Mouse (Mus musculus) forebrain, postnatal 0 days (tissue): ENCODE measurements around the gene Abhd6. TPM values are rescaled to one million over a fixed set of nuclear protein-coding genes. Genes with fewer than 3 reads are reported as not detected.

Source experiments
- ATAC-seq: fragments of 200-750 bp; cut with Nextera tagmentation; 2 replicates; pipeline ENCODE4 v1.8.0; 2017; ENCODE audit warnings: mild to moderate bottlenecking, moderate library complexity
- DNase-seq: peaks from one replicate; pipeline ENCODE4 v3.0.0-alpha.2; 2015
- H3K27ac ChIP-seq: fragments of 300-500 bp; sonication (generic); 2 replicates; pipeline ENCODE4 v1.5.1; 2014; ENCODE audit warnings: low read depth, mild to moderate bottlenecking, antibody characterized with exemption, low read length, moderate library complexity, mixed read lengths
- H3K27me3 ChIP-seq: fragments of 300-500 bp; sonication (generic); 2 replicates; pipeline ENCODE4 v1.6.1; 2014; ENCODE audit warnings: mild to moderate bottlenecking, low read length, mixed read lengths; ENCODE audit not compliant: insufficient read depth
- H3K36me3 ChIP-seq: fragments of 300-500 bp; sonication (generic); 2 replicates; pipeline ENCODE4 v1.6.1; 2014; ENCODE audit warnings: mild to moderate bottlenecking, moderate library complexity; ENCODE audit not compliant: insufficient read depth
- H3K4me1 ChIP-seq: fragments of 300-500 bp; sonication (generic); 2 replicates; pipeline ENCODE4 v1.6.1; 2014; ENCODE audit warnings: antibody characterized with exemption; ENCODE audit not compliant: insufficient read depth
- H3K4me2 ChIP-seq: fragments of 300-500 bp; sonication (generic); 2 replicates; pipeline ENCODE4 v1.6.1; 2014; ENCODE audit warnings: low read depth, mild to moderate bottlenecking, moderate library complexity
- H3K4me3 ChIP-seq: fragments of 300-500 bp; sonication (generic); 2 replicates; pipeline ENCODE4 v1.5.1; 2014; ENCODE audit warnings: low read depth, low read length, mixed read lengths
- H3K9ac ChIP-seq: fragments of 300-500 bp; sonication (generic); 2 replicates; pipeline ENCODE4 v1.6.1; 2014; ENCODE audit warnings: mild to moderate bottlenecking
- H3K9me3 ChIP-seq: fragments of 300-500 bp; sonication (generic); 2 replicates; pipeline ENCODE4 v1.6.1; 2016; ENCODE audit warnings: low read length
- CTCF ChIP-seq: sonication (generic); IDR thresholded peaks from 2 replicates; pipeline ENCODE4 v1.5.1; 2016; ENCODE audit warnings: antibody characterized with exemption, control low read depth, low read depth
- WGBS: fragments of 180-500 bp; shearing (Covaris S2); extraction: QIAGEN DNeasy Blood & Tissue Kit; methylation state at CpG from one replicate; pipeline ENCODE4 v1.1.7; 2014; 5-methylcytosine and 5-hydroxymethylcytosine counted together
- polyA plus RNA-seq: library from polyadenylated mRNA; unstranded; fragments of >200 nt; fragmentation: Nextera tagmentation; extraction: Ambion mirVana; gene quantifications from 2 replicates; pipeline ENCODE4 v1.2.1, GENCODE M21; 2015
- total RNA-seq: library from RNA; depleted of rRNA; stranded (reverse); fragments of >200 nt; gene quantifications from 2 replicates; pipeline ENCODE4 v1.2.3, GENCODE M21; 2014

The Abhd6 gene
- total and polyA plus RNA-seq, 2 experiments from 2014 or later = 8.0 to 36.2 TPM

DNA sequence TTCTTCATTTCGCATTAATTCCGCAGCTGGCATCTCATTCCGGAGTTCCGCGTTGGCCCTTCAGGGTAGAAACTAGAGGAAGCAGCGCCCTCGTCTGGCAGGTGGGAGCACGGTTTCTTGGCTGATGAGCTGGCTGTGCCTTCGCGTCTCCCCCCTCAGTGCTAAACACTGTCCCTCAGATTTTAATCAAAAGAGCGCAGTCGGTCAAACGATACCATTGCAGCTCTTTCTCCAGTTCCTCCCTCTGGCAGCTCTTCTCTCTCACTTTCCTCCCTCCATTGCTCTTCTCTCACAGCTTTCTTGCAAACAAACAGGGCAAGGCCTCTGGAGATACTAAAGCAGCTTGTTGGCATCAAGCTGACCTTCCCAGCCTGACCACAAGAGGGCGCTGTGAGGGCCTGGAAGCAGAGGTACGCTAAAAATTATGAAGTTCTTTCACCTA, 5.4 kb upstream of the Abhd6 start:
- ATAC-seq (peak; percentile 80), DNase-seq (peak; percentile 89)
- peak; percentile 77 for TF ChIP-seq CTCF
- Histone ChIP-seq H3K4me3 (0 out of 2 replicates have a peak overlapping the region, but pooled peaks have one; percentile 11), H3K36me3 (no peaks in the 10 kb centered on the region), H3K27me3 (no peaks in the 10 kb centered on the region), H3K9ac (no peak overlapping the region), H3K4me2 (peak overlapping the region; percentile 26; the same call in 1 of the 2 replicates), H3K9me3 (no peaks in the 10 kb centered on the region), H3K4me1 (0 out of 2 replicates have a peak, but pooled peaks cover 8% of the 10 kb centered on the region), H3K27ac (no peak overlapping the region)
- WGBS = 1% methylated on average over 15 of the region's 15 CpGs

DNA sequence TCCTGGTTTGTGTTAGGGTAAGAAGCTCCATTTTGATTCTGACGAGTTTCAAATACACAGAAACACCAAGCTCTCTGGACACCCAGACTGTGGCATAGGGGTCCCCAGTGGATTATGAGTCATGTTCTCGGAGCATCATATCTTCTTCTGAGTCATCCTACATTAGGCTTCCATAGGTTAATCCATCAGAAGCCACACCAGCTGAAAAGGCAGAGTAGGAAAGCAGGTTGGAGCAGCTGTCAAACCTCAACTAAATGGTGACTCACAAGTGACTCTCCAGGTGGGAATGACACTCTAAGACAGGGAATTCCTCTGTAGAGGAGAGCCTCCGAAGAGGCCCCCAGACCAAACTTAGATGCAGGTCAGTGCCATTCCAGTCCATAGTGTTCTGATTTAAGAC, 3.7 kb upstream of the Abhd6 start:
- H3K4me3 ChIP-seq = no peak overlapping the region
- H3K27me3 ChIP-seq = no peaks in the 10 kb centered on the region
- WGBS = 84% methylated on average over 3 of the region's 3 CpGs
- no peak for TF ChIP-seq CTCF
- ATAC-seq (no peak), DNase-seq (no peak)
- H3K4me1 ChIP-seq = peaks cover 16% of the 10 kb centered on the region
- H3K36me3 ChIP-seq = no peaks in the 10 kb centered on the region
- H3K9ac ChIP-seq = no peak overlapping the region
- H3K9me3 ChIP-seq = no peaks in the 10 kb centered on the region
- H3K4me2 ChIP-seq = no peak overlapping the region
- H3K27ac ChIP-seq = no peak overlapping the region

DNA sequence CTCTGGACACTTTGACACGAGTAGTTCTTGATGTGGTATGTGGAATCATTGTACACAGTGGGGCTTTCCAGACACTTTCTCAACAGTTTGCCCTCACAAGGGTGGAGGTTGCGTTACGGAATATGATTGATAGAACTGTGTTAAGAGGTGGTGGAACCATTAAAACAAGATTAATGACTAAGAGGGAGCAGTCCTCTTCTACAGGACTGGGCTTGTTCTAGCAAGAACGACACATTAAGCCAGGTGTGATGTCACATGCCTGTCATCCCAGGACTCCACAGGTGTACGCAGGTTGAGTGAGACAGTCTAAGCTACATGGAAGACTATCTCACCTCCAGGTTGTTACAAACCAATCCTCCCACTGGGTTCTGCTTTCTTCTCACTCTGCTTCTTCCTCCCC, 3.3 kb upstream of the Abhd6 start:
- no peak for ATAC-seq
- WGBS = 85% methylated on average over 5 of the region's 5 CpGs
- Histone ChIP-seq H3K27ac (no peak overlapping the region), H3K4me3 (no peak overlapping the region), H3K27me3 (no peaks in the 10 kb centered on the region), H3K36me3 (no peaks in the 10 kb centered on the region), H3K9ac (no peak overlapping the region), H3K9me3 (no peaks in the 10 kb centered on the region), H3K4me1 (peaks cover 20% of the 10 kb centered on the region), H3K4me2 (no peak overlapping the region)
- TF ChIP-seq CTCF = no peak
- no peak for DNase-seq

DNA sequence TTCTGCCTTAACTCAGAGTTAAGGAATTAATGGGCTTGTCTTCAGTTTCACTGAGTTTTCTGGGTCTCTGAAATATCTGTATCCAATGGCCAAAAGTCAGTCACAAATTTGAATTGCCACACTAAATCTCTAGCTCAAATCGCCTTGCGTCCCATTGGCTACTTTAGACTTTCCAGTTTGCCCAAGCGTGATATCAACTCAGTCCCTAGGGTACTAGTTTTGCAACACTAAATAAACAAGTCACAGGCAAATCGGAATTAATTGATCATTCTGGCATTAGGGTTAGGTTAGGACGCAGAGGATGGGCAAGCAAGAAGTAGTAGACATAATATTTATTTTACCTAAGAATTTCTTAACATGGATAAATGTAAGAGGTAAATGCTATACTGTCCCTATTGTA, 2.5 kb upstream of the Abhd6 start:
- no peak overlapping the region for H3K4me3 ChIP-seq
- ATAC-seq = no peak
- 89% methylated on average over 5 of the region's 5 CpGs for WGBS

DNA sequence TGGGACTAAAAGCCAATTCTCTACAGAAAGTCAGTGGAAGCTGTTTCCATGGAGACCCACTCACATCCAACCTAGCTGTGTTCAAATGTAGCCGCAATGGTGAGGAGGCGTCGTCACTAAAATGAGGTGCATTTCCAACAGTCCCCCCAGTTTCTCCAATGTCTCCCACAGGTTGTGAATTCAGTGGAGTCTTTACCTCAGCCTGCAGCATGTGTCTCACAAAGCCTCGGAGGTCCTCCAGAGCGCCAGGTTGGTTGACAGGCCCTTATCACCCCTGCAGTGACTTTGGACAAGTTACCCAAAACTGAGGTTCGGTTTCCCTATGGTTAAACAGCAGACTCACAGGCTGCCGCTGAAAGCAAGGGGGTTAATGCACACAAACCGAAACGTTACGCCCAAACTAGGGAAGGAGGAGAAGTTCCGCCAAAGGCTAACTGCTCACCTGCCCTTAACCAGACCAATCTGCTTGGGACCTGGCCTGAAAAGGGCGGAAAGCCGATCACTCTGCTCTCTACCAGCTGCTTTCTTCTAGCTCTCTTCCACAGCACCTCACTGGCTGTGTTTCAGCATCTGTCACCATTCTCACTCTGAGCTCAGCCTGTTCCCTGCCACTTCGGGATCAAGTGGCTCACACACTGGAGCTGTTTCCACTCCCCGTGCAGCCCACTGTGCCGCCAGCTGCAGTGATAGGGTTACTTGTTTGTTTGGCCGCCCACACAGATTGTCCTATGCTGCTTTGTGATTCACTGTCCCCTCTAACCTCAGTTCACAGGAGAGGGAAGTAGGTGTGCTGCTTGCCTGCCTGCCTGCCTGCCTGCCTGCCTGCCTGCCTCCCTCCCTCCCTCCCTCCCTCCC, 1.6 kb upstream of the Abhd6 start:
- Histone ChIP-seq H3K27ac (no peak overlapping the region), H3K36me3 (no peaks in the 10 kb centered on the region), H3K27me3 (no peaks in the 10 kb centered on the region), H3K4me3 (no peak overlapping the region), H3K9ac (no peak overlapping the region), H3K4me1 (peaks cover 22% of the 10 kb centered on the region), H3K9me3 (no peaks in the 10 kb centered on the region), H3K4me2 (peak overlapping the region; percentile 10; the same call in 1 of the 2 replicates)
- WGBS = 24% methylated on average over 17 of the region's 17 CpGs
- DNase-seq (peak; percentile 40), ATAC-seq (no peak)
- no peak for TF ChIP-seq CTCF

More for the DNA sequence above, 2.5 kb upstream of the Abhd6 start:
- no peak for TF ChIP-seq CTCF
- H3K9ac ChIP-seq = no peak overlapping the region
- H3K4me1 ChIP-seq = peaks cover 22% of the 10 kb centered on the region
- H3K27ac ChIP-seq = no peak overlapping the region
- H3K27me3 ChIP-seq = no peaks in the 10 kb centered on the region
- H3K9me3 ChIP-seq = no peaks in the 10 kb centered on the region
- H3K4me2 ChIP-seq = no peak overlapping the region
- H3K36me3 ChIP-seq = no peaks in the 10 kb centered on the region
- DNase-seq = no peak

DNA sequence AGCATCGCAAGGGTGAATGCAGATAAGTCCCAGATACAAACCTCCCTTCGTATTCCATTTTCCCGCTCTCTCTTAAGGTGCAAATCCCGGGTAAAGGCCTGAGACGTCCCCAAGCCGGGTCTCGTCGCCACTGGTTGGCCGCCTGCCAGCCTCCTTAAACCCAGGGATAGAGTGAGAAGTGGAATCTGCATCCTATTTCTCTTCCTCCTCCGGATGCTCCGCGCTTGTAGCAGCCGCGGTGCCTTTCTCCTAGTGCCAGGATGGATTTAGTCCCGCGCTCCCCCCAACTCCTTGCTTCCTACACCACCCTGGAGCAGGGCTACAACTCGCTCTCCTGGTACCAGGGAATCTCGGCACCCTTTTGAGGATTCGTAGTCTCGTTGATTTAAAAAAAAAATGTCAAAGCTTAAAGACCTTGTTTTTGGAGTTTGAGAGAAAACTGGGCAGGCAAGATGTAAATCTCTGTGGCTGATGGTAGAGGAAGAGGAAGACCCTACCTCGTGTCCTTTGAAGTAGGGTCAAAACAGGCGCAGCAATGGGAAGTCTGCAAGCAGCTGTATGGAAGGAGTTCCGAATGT, 480 bp downstream of the Abhd6 start:
- Histone ChIP-seq H3K27me3 (no peaks in the 10 kb centered on the region), H3K9ac (peak overlapping the region; percentile 66), H3K27ac (peak overlapping the region; percentile 74), H3K9me3 (no peaks in the 10 kb centered on the region), H3K4me1 (peaks cover 20% of the 10 kb centered on the region), H3K36me3 (no peaks in the 10 kb centered on the region), H3K4me2 (peak overlapping the region; percentile 82), H3K4me3 (peak overlapping the region; percentile 80)
- ATAC-seq (peak; percentile 66), DNase-seq (peak; percentile 84)
- 3% methylated on average over 23 of the region's 23 CpGs for WGBS
- no peak for TF ChIP-seq CTCF
